Mouse (Mus musculus) heart, adult 18-20 months (tissue): ENCODE measurements around the gene Raly. TPM values are rescaled to one million over a fixed set of nuclear protein-coding genes. Genes with fewer than 3 reads are reported as not detected.

Source experiments
- total RNA-seq, 2 experiments: library from RNA; stranded (reverse); gene quantifications; 2 replicates each; pipeline ENCODE4 v1.2.3; 2021

Gene Raly
- total RNA-seq, 2 experiments from 2014 or later = 92.5 to 93.4 TPM

Other genes with a start within 250 kb of the Raly start
- gene 1700003F12Rik, start 244.0 kb upstream of the Raly start, total RNA-seq = not detected
- gene Actl10, start 239.3 kb upstream of the Raly start, total RNA-seq = not detected
- under 1 TPM in 1 of 2 experiments, not detected in 1; 0.27 TPM for gene Necab3, start 232.2 kb upstream of the Raly start, total RNA-seq
- gene E2f1, start 221.2 kb upstream of the Raly start, total RNA-seq = under 1 TPM; 0.57 to 0.77 TPM
- gene Pxmp4, start 187.4 kb upstream of the Raly start, total RNA-seq = 10 to 100 TPM; 22.6 to 25.6 TPM
- gene Zfp341, start 177.8 kb upstream of the Raly start, total RNA-seq = 1 to 10 TPM; 2.6 to 2.8 TPM
- gene 4930519P11Rik, start 177.7 kb upstream of the Raly start, total RNA-seq = under 1 TPM in 1 of 2 experiments, not detected in 1; 0.60 TPM
- gene Chmp4b, start 139.4 kb upstream of the Raly start, total RNA-seq = 100 to 1,000 TPM; 114 to 121 TPM
- gene Gm14214, start 21.1 kb upstream of the Raly start, total RNA-seq = not detected
- not detected for gene a, start 306 bp downstream of the Raly start, total RNA-seq
- 10 to 100 TPM; 54.8 to 56.8 TPM for gene Eif2s2, start 101.8 kb downstream of the Raly start, total RNA-seq
- under 1 TPM; 0.15 to 0.20 TPM for gene Gm14226, start 227.2 kb downstream of the Raly start, total RNA-seq